Mouse (Mus musculus) effector memory CD4-positive, alpha-beta T cell, adult 7 months (primary cell): ENCODE measurements around the gene Nptx1. TPM values are rescaled to one million over a fixed set of nuclear protein-coding genes. Genes with fewer than 3 reads are reported as not detected.

Experiments used
- polyA plus RNA-seq: library from polyadenylated mRNA; unstranded; fragments of 100-300 nt; shearing (Covaris generic); gene quantifications from one replicate; pipeline ENCODE4 v1.2.1, GENCODE M21; 2017

The Nptx1 gene
- polyA plus RNA-seq: not detected

DNA sequence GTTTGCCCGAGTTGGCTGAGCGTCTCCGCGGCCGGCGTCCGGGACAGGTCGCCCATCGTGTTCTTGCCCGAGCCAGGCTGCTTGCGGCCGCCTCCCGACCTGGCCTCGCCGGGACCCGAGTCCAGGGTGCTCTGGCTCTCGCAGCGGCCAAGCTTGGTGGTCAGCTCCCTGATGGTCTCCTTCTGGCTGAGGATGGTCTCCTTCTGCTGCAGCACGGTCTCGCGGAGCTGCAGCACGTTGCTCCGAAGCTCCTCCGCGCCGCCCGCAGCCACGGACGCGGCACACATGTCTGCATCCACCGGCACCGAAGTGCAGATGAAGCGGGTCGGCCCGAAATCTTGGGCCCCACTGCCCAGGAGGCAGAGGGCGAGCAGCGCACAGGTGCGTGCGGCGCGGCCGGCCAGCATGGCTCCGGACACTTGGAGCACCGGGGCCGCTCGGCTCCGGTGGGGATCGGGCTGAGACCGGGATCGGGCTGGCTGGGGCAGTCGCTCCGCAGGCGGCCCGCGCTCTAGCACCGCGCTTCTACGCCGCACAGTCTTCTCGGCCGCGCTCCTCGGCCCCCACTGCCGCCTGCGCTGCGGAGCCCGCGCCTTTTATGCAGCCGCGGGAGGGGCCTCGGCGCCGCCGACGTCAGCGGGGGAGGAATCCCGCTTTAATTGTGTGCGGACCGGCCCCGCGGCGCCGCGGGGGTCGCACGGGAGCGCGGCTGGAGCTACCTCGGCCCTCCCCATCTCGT is at the start of gene Nptx1:
Gene Nptx1, minus strand, starts transcription at position 571 of the 739 bp plus-strand sequence.

GRCm38 (mm10) chr11:119490861-119491689 is 56.5 kb downstream of the Nptx1 start, which contains the start of gene Endov:
TSS of gene Endov (plus strand) at chr11:119491347.

Other genes with a start within 250 kb of the Nptx1 start
- 281 TPM for gene Eif4a3, start 247.7 kb downstream of the Nptx1 start, polyA plus RNA-seq
- gene Card14, start 240.0 kb downstream of the Nptx1 start, polyA plus RNA-seq: not detected
- 8.5 TPM for gene Sgsh, start 192.2 kb downstream of the Nptx1 start, polyA plus RNA-seq
- 45.3 TPM for gene Slc26a11, start 192.2 kb downstream of the Nptx1 start, polyA plus RNA-seq
- gene Rnf213, start 154.7 kb downstream of the Nptx1 start, polyA plus RNA-seq: 10.2 TPM
- gene Endov, start 56.4 kb downstream of the Nptx1 start, polyA plus RNA-seq: 14.4 TPM
- 29.3 TPM for gene Rptor, start 55.2 kb upstream of the Nptx1 start, polyA plus RNA-seq